16 mouse cellular contexts compared by ENCODE assay signal in genomic region chr19:26412684-26413083, GRCm38 (mm10).
A peak's percentile ranks its signal among the peaks of the same experiment; 100 is the strongest.
DNase-seq lines count a peak whose midpoint lies in the region.
"Had no signal": no experiment of that assay in that cellular context is flagged by ENCODE, and none has a peak within 500 bp of the region (broad histone marks: within the 10 kb centered on the region; RNA-seq: fewer than 3 reads in every experiment).

No protein-coding gene starts in this region.

- peak; percentile 1 for DNase-seq in adrenal gland, postnatal 25 days
- no peak for DNase-seq in adrenal gland, adult 18-20 months (ENCODE audit: low spot score in 2 of 2)
- DNase-seq in frontal cortex, adult 2 months (ENCODE audit: extremely low spot score in 1 of 2, low spot score in 1 of 2) = peak; percentile 2 to 25
- DNase-seq in frontal cortex, postnatal 14 days (ENCODE audit: low spot score in 2 of 2) = no peak
- DNase-seq in right cerebral cortex, adult 18-20 months = peak; percentile 30
- no peak for DNase-seq in right cerebral cortex, postnatal 4 days
- DNase-seq in brain, adult 2 months (ENCODE audit: low read depth, low spot score) = peak; percentile 51
- no peak for DNase-seq in left cerebral cortex, postnatal 4 days
- DNase-seq: cerebellum, adult 11-12 months; cerebellum, adult 8-10 months; cerebellum, postnatal 10 days; cerebellum, postnatal 36 days; embryo, embryonic 11 days; gastrocnemius, postnatal 25 days; heart, adult 2 months; kidney, adult 2 months had no signal

- intact Hi-C loops in left cerebral cortex, postnatal 4 days (cut with DNase I) = no loop called here

Comparison
In these comparisons a context has a peak if more than half of its experiments do, and no peak if none do; other contexts are left out.
1. DNase-seq: peak in adrenal gland, postnatal 25 days (single experiment), frontal cortex, adult 2 months (2 of 2), right cerebral cortex, adult 18-20 months (single experiment) and brain, adult 2 months (single experiment); none in adrenal gland, adult 18-20 months (0 of 2), frontal cortex, postnatal 14 days (0 of 2), right cerebral cortex, postnatal 4 days (single experiment) and left cerebral cortex, postnatal 4 days (single experiment).